ENCODE assay signal across 9 mouse cellular contexts in the genomic region with DNA sequence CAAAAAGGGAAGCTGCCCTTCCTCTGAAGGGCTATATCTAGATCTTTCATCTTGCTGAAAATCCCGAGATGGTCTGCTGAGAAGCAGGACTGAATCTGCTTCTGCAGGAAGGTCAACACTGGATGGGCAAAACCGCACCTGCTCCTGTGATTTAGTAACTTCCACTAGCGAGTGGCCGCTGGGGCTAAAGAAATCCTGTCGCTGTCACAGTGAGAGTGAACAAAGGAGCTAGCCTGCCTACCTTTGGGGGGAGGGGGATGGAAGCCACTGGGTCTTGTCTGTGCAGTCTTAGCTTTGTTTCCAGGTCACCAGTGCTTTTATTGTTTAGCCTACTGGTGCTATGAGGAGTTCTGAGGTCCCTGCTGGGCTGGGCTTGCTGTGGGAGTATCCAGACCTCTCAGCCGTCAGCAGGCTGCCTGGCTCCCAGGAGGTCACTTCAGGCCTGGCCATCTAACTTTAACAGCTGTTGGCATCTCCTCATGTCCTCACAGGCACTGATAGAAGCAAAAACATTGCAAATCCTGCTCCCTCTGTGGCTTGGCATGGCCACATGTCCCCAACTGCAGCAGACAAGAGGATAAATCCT.
A peak's percentile ranks its signal among the peaks of the same experiment; 100 is the strongest.
DNase-seq lines count a peak whose midpoint lies in the region; ATAC-seq lines count a peak whose summit lies in the region.
"Had no signal": no experiment of that assay in that cellular context is flagged by ENCODE, and none has a peak within 500 bp of the region (broad histone marks: within the 10 kb centered on the region; RNA-seq: fewer than 3 reads in every experiment).

No protein-coding gene starts in this region.

- peak; percentile 56 for DNase-seq in lung, postnatal 10 days
- DNase-seq in lung, postnatal 25 days (ENCODE audit: low spot score): no peak
- DNase-seq in gastrocnemius, adult 18-20 months (ENCODE audit: low spot score): peak; percentile 55
- DNase-seq in hindbrain, embryonic 14.5 days (ENCODE audit: low spot score): no peak
- peak; percentile 46 for DNase-seq in testis, postnatal 10 days (ENCODE audit: low spot score)
- DNase-seq in right cerebral cortex, postnatal 25 days: no peak
- no peak for DNase-seq in thymus, postnatal 0 days (ENCODE audit: low spot score)
- no peak for DNase-seq in cerebellum, adult 11-12 months

- H3K27ac ChIP-seq in hindbrain, embryonic 14.5 days: peak overlapping the region; percentile 82
- H3K27ac ChIP-seq: limb, embryonic 10.5 days had no signal

- no peaks in the 10 kb centered on the region for H3K27me3 ChIP-seq in hindbrain, embryonic 14.5 days (ENCODE audit: control insufficient read depth, insufficient read depth, low read length)

- H3K4me2 ChIP-seq in hindbrain, embryonic 14.5 days (replicated peaks): no peak overlapping the region

- H3K4me3 ChIP-seq in hindbrain, embryonic 14.5 days (replicated peaks; ENCODE audit: low read length): no peak overlapping the region
- H3K4me3 ChIP-seq: limb, embryonic 10.5 days had no signal

- WGBS in hindbrain, embryonic 14.5 days: 8% methylated on average over 6 of the region's 6 CpGs

- no peak for ATAC-seq in hindbrain, embryonic 14.5 days (ENCODE audit: low FRiP score)

- peak overlapping the region; percentile 40 for H3K9ac ChIP-seq in hindbrain, embryonic 14.5 days

- no peaks in the 10 kb centered on the region for H3K36me3 ChIP-seq in hindbrain, embryonic 14.5 days (replicated peaks; ENCODE audit: control insufficient read depth, insufficient read depth)
- H3K36me3 ChIP-seq: limb, embryonic 10.5 days had no signal

- peaks cover 67% of the 10 kb centered on the region for H3K4me1 ChIP-seq in hindbrain, embryonic 14.5 days (replicated peaks; ENCODE audit: control insufficient read depth, insufficient read depth, low read length)

- H3K9me3 ChIP-seq in hindbrain, embryonic 14.5 days (ENCODE audit: control insufficient read depth, low read length): no peaks in the 10 kb centered on the region
- H3K9me3 ChIP-seq: limb, embryonic 10.5 days had no signal

Comparison
In these comparisons a context has a peak if more than half of its experiments do, and no peak if none do; other contexts are left out.
1. DNase-seq: peak in lung, postnatal 10 days (single experiment), gastrocnemius, adult 18-20 months (single experiment) and testis, postnatal 10 days (single experiment); none in lung, postnatal 25 days (single experiment), hindbrain, embryonic 14.5 days (single experiment), right cerebral cortex, postnatal 25 days (single experiment), thymus, postnatal 0 days (single experiment) and cerebellum, adult 11-12 months (single experiment).